Mouse (Mus musculus) heart, adult 2 months (tissue): Measurements from ENCODE around the gene Ddx6.

Experiments
- CTCF ChIP-seq: fragments of 200-600 bp; IDR thresholded peaks from 2 replicates; pipeline ENCODE4 v1.8.1; 2022; ENCODE audit warnings: antibody characterized with exemption, mild to moderate bottlenecking, moderate library complexity
- POLR2A ChIP-seq: fragments of 200-500 bp; IDR thresholded peaks from 2 replicates; pipeline ENCODE4 v1.6.1; 2011; ENCODE audit warnings: mild to moderate bottlenecking, low read depth, low read length, control low read depth; ENCODE audit not compliant: insufficient read depth

GRCm38 (mm10) chr9:44652027-44652426 is 47.3 kb downstream of the Ddx6 start:
- TF ChIP-seq CTCF (peak; percentile 92), POLR2A (no peak)
